Mouse (Mus musculus) right cerebral cortex, postnatal 25 days (tissue): ENCODE measurements at regions not wholly inside any gene's neighbourhood (a gene's known extent, or its start where the extent isn't known, plus 50 kb on each side); places are given as distances from the start of the nearest gene placed in this dataset.

Experiments used
- DNase-seq: peaks from one replicate; pipeline ENCODE4 v3.0.0; 2022

DNA sequence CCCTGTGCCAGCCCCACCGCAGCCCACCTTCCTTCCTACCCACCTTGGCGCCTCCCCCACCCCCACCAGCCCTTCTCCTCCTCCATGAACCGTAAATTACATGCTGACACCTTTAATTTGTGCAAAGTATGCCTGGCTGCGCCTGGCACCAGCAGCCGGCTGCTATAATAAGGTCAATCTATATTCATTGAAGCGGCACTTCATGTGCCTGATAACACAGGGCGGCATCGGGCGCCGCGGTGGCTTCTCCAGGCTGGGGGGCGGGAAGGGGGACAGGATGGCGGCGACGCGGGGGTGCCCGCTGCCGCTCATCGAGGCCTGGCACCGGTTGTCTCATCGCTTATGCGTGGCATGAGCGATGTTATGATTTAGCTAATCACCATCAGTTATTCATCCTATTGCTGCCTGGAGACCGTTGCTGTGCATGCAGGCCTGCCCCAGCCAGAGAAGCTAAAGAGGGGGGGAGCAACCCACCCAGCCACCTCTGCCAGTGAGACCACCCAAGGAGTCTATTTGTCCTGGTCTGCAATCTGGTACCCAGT, 157.5 kb downstream of the Rplp1 start:
- DNase-seq, result peak; percentile 32

DNA sequence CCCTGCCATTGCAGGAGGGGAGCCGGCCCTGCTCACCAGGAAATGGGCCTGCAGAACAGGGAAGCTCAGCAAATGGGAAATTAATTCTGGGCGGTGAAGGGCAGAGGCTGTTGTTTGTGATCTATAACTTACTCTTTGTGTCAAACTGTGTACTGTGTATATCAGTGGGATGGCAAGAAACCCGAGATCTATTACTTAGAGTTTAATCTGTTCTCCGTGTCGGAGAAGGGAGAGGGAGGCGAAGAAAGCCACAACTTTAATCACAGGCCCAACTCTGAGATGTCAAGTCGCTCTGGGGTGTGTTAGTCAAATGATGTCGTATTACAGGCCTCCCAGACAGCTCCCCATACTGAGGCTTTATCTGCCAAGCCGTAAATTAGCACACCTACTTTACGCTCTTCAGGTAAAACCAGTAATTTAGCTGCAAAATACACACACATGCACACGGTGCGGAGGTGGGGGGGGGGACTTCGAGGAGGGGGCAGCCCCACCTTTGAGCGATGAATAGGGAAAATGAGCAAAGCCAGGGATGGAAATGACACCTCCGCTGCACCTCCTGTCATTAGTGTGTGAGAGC, 158.0 kb downstream of the Rplp1 start:
- no peak for DNase-seq

GRCm38 (mm10) chr9:61755311-61755710, 159.0 kb downstream of the Rplp1 start:
- no peak for DNase-seq

GRCm38 (mm10) chr9:61753795-61754194, 160.5 kb downstream of the Rplp1 start:
- peak; percentile 82 for DNase-seq

DNA sequence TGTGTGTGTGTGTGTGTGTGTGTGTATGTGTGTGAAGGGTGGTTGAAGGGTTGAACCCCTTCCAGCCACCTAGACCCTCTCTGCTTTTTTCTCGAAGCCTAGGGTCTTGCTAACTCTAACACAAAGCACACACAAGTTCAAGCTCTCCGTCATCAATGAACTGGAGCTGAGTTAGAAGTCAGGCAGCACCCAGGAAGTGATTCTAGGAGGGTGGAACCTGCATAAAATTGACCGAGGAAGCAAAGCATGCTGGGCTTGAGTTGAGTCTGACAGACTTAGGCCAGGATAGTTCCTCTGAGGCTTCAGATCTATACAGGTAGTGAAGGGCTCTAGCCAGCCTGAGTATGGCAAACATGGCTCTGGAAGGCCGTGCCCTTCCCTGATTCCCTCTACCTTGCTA, 165.1 kb downstream of the Rplp1 start:
- no peak for DNase-seq

GRCm38 (mm10) chr9:61748416-61748815, 165.9 kb downstream of the Rplp1 start:
- no peak for DNase-seq

GRCm38 (mm10) chr9:61746401-61746800, 167.9 kb downstream of the Rplp1 start:
- DNase-seq, result no peak

DNA sequence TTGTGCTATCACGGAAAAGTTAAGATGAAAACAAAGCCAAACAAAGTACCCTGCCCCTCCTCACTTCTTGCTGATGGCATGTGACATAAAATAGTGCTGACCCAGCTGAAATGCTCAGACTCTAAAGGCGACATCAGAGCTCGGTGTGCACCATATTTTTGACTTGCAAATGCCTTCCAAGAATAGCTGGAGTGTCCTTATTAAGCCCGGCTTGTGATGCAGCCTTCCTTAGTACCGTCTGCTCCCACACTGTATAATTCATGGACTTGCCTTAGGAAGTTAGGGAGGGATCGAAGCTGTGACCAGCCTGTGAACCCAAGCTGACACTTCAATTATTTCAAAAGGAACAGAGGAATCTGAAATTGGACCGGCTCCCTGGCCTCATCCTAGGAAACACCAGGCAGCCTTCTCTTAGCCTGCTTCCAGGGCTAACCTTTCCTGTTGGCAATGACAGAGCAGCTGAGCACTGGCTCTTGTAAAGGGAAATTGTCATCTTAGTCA, 169.0 kb downstream of the Rplp1 start:
- peak; percentile 28 for DNase-seq

DNA sequence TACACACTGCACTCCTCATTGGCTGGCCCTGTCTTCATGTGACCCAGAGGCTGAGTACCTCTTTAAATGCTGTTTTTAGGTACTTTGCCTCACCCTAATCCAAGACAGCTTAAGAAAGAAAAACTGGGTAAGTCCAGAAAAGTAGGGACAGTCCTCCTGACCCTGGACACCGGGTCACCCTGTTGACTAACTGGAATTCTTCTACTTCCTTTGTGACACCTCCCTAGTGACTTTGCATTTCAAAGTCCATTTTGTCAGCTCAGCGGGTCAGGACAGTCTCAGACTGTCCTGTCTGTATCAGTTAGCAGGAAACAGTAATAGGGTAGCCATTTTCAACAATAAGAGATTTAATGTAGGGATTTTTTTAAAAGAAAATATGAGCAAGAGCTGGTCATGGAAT, 180.8 kb downstream of the Rplp1 start:
- no peak for DNase-seq

DNA sequence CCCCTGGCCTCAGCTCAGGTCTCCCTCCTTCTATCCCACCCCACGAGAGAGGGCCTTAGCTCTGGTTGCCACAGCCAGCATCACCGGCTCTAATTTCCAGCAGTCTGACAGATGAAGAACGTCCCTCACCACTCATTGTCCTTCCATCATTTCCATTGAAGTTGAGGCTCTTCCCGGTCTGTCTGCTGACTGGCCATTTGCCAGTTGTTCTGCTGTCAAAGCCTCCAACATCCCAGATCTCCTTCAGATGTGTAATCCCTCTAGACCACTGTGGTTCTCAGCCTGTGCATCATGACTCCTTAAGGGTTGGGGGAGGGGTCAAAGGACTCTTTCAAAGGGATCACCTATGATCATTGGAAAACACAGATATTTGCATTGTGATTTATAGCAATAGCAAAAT, 181.6 kb downstream of the Rplp1 start:
- no peak for DNase-seq

DNA sequence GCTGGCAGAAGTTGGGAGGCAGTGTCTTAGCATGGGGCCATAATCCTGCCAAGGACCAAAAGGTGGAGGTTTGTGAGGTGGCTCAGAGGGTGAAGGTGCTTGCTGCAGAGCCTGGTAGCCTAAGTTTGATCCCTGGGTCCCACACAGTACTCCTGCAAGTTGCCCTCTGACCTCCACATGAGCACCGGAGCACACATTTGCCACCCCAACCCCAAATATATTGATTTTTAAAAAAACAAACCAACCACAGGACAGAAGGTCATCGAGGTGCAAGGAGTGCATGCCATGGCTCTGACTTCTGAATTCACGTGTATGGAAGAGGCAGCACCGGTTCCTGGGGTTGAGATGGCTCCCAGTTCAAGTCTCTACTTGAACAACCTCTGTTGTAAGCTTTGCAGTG, 186.2 kb downstream of the Rplp1 start:
- no peak for DNase-seq

DNA sequence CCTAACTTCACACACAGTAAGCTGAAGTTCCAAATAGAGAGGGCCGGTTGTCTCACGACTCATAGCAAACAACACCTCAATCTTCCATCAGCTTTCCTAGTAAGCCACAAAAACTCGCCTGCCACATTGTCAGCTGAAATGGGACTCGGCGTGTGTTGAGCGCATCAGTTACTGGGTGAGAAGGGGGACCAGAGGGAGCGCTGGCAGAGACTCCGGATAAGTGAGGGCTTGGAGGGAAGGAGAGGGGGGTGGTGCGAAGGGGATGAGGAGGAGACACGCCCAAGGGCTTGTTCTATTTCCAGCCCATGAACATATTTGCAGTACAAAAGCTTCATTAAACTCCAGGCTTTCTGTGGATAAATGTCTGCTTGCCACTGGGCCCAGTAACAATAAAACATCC, 186.7 kb downstream of the Rplp1 start:
- DNase-seq, result no peak

DNA sequence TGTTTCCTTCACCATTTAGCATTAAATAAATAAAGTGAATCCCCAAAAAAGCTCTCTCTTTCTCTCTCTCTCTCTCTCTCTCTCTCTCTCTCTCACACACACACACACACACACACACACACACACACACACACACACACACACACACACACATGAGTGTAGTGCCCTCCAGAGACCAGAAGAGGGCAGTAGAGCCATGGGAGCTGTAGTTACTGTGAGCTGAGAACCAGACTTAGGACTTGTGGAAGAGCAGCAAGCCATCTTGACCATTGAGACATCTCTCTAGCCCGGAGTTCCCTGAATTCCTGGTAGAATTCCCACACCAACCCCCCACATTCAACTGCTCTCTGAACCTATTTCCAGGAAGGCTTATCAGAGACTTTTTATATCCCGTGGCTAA, 190.3 kb downstream of the Rplp1 start:
- DNase-seq, result no peak

- DNase-seq, result no peak
These were observed 191.2 kb downstream of the Rplp1 start for GRCm38 (mm10) chr9:61723021-61723581.

DNA sequence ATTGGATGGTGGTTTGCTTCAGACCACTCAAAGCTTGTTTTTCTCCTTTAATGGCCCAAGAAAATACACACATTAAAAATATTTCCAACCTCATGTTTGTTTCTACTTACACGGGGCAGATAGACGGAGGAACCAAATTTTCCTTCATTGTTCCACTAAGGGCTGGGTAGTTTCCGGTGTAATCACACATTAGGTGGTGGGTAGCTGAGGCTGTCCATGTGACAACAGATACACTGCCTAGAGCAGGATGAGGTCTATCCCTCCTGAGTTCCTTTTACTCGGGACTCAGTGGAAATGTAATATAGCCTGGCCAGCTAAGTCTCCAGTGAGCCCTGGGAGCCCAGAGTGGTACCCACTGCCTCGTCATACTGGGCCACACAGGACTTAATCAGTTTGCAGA, 192.5 kb downstream of the Rplp1 start:
- no peak for DNase-seq

DNA sequence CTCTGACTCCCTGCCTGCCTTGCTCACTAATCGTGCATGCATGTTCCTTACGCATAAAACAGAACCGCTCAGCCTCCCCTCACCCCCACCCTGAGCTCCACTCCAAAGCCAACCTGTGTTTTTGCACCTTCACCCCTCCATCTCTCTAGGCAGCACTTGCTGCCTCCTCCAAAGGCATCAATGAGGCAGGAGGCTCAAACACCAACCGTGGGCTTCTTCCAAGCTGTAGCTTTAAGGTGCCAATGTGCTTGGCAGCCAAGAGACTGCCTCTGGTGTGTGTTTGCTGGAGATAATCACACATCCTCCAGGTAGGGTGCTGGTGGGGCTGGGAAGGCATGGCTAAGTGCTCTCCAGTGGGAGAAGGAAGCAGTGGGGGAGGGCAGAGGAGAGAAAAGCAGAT, 193.3 kb downstream of the Rplp1 start:
- DNase-seq, result peak; percentile 43

DNA sequence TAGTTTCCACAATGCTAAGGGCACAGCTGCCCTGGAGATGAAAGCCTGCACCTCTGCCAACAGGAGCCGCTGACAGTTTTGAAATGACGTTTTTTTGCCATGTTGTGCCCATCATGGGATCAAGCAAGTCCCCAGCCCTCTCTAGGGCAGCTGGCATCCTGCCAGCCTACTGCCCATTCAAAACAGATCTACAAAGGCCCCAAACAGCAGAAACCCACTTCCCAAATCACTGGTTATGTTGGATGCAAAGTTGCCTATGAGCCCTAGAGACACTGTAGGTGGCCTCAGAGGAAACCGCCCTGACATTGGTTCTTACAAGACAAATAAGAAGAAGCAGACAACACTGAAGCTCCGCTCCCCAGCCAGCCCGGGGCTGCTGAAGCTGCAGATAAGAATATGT, 194.1 kb downstream of the Rplp1 start:
- DNase-seq, result no peak

DNA sequence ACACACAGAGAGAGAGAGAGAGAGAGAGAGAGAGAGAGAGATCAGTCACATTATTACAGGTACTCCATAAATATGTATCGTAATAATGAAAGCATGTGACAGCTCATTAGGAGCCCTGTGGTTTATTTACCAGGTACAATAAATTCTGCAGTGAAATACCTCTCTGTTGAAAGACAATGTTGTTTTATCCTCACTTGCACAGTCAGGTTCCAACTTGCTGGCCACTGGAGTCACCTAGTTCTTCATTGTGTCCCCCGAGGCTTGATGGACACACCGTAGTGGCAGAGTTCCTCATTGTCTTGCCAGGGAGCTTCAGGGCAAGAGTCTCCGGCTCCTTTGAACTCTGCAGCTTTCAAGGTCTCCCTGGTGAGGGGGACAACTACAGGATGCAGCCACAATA, 197.6 kb downstream of the Rplp1 start:
- no peak for DNase-seq

DNA sequence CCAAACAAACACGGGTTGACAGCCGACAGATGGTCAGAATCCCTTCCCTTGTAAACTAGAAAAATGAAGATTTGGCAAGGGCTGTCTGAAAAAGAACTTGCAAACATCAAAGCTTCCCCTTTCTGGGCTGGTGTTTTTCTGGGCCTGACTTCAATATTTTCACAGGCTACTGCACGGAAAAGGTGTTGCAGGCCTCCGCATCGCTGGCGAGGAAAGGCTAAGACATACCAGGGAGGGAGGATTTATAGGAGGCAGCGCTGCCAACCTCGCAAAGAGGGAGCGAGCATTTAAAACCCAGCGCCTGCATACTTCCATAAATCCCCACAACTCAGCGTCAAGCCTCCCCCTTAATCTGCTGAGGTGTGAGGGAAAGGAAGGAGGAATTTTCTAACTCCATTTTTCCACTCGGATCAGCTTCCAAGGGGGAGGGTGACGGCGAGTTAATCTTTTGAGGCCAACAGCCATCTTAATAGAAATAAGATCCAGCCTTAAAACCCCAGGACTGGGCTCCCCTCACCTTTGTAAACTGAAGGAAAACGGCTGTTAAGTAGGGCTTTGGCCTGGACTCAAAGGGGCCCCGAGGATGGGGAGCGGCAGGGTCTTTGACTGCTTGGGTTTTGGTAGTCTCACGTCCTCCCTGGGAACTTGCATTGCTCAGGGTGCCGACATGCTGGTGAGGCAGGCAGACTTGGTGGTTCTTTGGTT, 199.9 kb downstream of the Rplp1 start:
- DNase-seq, result peak; percentile 67

DNA sequence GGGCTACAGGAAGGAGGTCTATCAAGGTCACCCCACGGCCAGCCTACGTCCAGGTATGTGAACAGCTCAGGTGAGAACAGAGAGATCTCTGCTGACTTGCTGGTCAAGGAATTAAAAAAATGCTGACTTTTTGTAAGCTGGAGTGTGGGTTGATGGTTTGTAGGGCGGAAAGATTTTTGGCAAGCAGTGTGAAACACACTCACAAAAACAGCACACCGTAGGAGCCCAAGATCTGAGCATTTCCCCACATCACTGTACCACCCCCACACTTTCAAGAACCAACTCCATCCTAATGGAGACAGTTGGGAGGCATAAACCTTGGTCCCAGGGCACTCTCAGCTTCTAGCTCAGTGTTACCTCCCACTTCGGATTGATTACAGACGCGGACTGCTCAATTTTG, 200.5 kb downstream of the Rplp1 start:
- no peak for DNase-seq

- DNase-seq, result no peak
These were observed 203.0 kb downstream of the Rplp1 start for GRCm38 (mm10) chr9:61711296-61711695.

DNA sequence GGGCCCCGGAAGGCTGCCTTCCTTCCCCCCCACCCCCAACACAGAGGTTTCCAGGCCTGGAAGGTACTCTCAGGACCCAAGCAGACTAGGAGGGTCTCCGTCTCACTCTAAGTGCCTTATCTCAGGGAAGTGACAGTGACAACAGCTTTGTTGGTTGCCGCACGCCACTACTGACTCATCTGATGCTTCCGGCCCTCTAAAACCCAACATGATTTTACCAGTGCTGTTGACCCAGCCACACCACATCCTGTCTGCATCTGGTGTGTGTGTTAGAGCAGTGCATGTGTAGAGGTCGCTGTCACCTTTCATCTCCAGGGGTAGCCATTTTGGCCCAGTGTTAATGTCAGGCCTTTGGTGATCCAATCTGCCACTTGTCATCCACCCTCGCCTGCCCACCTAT, 206.5 kb downstream of the Rplp1 start:
- DNase-seq, result no peak

DNA sequence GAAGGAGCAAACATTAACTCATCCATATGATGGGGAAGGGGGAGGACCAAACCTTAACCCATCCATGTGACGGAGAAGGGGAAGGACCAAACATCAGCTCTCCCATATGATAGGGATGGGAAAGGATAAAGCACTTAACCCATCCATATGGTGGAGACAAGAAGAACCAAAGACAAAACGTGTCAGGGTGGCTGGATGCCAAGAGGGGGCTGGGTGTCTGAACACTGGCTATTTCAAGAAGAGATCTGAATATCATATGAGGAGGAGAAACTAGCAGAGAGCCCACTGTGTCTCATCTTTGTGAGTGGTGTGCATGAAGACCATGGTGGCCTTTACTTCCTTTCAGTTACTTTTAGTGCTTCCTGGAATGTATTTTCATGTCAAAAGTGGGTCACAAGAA, 207.0 kb downstream of the Rplp1 start:
- DNase-seq, result no peak

- DNase-seq, result no peak
These were observed 208.0 kb downstream of the Rplp1 start for GRCm38 (mm10) chr9:61706263-61706755.
